Mouse (Mus musculus): ENCODE results near the gene 4931440F15Rik.
"Not testable (repeated sequence)": the region's sequence is repeated elsewhere in the genome, so short reads cannot be mapped to it uniquely, and the experiment has no call there.

The 4931440F15Rik gene

GRCm38 (mm10) chr11:29825271-29825718 lies at the start of gene 4931440F15Rik:
Gene 4931440F15Rik (minus strand): TSS chr11:29825668.
- CTCF ChIA-PET, result not testable (repeated sequence)

DNA sequence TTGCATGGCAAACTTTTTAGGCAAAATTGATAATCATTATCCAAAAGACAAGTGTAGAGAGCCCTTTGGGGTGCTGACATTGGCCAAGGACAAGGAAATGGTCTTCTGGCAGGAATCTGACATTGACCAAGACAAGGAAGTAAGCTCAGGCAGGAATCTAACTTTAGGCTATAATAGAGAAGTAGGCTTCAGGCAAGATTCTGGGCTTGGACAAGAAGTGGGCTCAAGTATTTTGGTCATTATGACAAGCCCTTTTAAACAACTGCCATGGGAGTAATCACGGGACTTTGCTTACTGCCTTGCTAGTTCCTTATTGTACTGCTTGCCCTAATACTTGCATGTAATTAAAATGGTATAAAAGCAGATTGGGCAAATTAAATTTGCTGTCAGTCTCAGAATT lies 49.3 kb upstream of the 4931440F15Rik start:
- CTCF ChIA-PET, result not testable (repeated sequence)

- CTCF ChIA-PET, result no interaction called here
These were observed 44.7 kb upstream of the 4931440F15Rik start for GRCm38 (mm10) chr11:29870174-29870573.

GRCm38 (mm10) chr11:29864269-29864668 lies 38.8 kb upstream of the 4931440F15Rik start:
- CTCF ChIA-PET, result no interaction called here

DNA sequence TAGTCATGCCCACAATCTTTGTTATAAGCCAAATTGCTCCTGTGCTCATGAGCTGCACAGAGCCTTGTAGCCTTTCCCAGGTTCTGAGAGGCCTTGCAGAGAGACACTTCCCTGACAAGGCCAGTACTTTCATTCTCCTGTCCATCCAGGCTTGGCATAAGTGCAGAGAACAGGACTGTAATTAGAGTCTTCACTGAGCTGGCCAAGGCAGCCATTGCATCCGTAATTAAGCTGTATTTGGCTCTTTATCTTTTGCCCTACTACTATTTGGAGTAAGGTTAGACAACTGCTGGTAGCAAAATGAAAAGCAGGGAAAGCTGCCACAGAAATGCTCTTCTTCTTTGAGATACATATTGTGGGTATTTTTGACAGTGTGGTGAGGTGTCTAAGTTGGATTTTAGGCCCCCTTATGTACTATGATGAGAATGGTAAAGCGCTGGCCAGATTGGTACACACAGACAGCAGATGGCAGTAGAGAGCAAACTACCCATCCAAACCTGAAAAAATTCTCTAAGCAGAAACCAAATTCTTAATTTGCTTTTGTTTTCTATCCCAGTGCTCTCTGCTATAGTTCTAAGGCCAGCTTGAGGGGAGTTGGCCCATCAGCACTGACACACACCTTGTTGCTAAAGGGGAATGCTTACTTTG lies 36.4 kb upstream of the 4931440F15Rik start:
- CTCF ChIA-PET, result interaction anchor here (0.7 kb wide), 1 partner anchor 700 kb away, joined by 3 read pairs; no protein-coding TSS in a partner anchor

- CTCF ChIA-PET, result no interaction called here
These were observed 35.6 kb upstream of the 4931440F15Rik start for GRCm38 (mm10) chr11:29861040-29861439.

GRCm38 (mm10) chr11:29840606-29841227 lies 15.2 kb upstream of the 4931440F15Rik start:
- CTCF ChIA-PET, result no interaction called here

- CTCF ChIA-PET, result no interaction called here
These were observed 14.3 kb upstream of the 4931440F15Rik start for GRCm38 (mm10) chr11:29839781-29840180.

DNA sequence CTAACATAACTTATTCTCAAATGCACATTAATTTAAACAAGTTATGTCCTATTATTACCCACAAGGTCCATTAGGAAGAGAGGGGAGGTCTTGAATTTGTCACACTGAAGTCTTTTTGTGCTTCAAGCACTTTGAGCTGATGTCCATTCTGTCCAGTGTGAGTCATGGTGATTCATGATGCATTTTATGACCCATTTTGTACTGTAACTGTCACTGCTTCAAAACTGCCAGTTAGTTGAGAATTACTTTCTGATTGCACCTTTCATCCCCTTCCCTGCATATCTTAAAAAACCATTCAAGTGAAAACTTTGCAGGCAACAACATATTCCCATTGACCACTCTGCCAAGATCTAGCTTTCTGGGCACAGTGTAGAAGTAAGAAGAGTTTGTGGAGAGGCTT lies 11.6 kb upstream of the 4931440F15Rik start:
- CTCF ChIA-PET, result no interaction called here

DNA sequence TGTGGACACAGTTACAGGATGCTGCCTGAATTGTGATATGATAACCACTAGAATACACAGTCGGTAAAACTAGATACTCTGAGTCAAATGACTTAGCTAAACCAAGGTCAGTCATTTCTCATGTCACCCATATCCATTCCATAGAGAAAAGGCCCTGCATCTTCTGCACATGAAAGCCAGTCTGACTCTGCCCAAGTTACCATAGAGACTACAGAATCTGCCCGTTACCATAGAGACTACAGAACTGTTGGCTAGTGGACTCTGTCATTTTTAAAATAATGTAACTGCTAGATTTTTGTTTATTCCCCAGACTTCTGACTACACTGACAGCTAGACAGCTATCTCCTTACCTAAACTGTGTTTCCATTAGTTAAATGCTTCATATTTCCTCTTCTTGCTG lies 2.3 kb upstream of the 4931440F15Rik start:
- CTCF ChIA-PET, result no interaction called here

- CTCF ChIA-PET, result no interaction called here
These were observed 533 bp upstream of the 4931440F15Rik start for GRCm38 (mm10) chr11:29826001-29826400.

GRCm38 (mm10) chr11:29824474-29825270 lies 796 bp downstream of the 4931440F15Rik start:
- CTCF ChIA-PET, result not testable (repeated sequence)

GRCm38 (mm10) chr11:29823141-29823540 lies 2.3 kb downstream of the 4931440F15Rik start:
- CTCF ChIA-PET, result no interaction called here

DNA sequence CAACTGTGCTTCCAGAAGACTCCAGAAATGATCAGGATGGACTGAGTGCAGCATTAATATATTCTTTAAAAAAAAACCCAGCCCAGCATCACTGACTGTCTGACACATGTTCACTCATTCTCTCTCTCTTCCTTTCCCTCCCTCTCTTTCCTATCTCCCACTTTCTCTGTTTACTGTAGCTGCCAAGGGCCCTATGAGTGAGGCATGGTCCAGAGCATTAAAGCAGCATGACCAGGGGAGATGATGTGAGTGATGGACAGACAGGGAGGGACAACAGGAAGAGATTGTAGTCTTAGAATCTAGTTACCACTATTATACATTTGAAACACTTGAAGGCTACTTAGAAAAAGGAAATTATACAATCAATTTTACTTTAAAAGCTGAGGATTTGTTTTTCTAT lies 9.8 kb downstream of the 4931440F15Rik start:
- CTCF ChIA-PET, result interaction anchor here (0.6 kb wide), 1 partner anchor 213 kb away, joined by 10 read pairs; no protein-coding TSS in a partner anchor

DNA sequence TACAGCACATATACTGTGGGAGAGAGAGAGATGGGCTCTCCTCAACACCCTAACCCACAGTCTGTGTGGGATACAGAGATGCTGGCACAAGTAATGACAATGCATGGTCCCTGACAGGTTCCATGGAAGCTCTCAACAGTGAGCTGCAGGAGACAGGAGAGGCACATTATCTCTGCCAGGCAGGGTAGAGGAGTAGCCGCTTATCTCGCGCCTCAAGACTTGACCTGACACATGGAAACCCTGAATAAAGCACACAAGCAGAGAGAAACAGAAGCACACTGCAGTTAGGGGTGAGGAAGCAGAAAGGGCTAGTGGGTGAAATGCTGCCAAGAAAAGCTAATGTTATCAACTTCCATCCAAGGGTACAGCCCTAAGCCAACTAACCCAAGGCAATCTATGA lies 10.2 kb downstream of the 4931440F15Rik start:
- CTCF ChIA-PET, result interaction anchor here (0.6 kb wide), 1 partner anchor 212 kb away, joined by 10 read pairs; no protein-coding TSS in a partner anchor

GRCm38 (mm10) chr11:29813267-29813666 lies 12.2 kb downstream of the 4931440F15Rik start:
- CTCF ChIA-PET, result no interaction called here

DNA sequence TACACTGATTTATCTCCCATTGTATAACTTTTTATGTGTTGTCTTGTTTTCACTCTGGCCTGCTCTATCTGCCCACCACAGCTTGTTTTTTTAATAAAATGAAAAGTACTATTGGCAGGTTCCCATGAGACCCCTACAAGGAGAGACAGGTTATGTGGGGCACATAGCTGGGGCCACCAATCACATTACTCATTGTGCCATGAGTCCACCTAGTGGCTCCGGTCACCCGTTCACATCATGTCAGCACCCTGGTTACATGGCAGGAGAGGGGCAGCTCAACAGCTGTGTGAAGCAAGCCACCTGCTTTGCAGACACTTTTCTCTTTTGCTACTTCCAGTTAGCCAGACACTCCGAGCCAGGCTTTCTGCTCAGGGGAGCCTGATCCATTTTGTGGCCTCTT lies 13.0 kb downstream of the 4931440F15Rik start:
- CTCF ChIA-PET, result no interaction called here

DNA sequence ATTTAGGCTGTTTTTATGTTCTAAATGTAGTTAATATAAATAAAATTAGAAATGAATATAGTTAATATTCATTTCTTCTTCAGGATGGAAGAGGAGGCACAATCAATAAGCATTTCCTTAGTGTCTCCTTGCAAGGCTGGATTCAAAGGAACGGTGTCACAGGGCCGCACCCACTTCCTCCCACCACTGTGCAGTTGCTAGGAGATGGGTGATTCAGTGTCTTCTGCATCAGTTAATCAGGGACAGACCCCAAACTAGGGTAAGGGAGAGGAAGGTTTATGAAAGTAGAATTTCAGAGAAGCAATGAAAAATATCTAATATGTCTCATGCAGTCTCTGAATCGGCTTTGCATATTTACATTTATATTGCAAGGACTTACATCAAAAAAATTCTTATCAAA lies 15.1 kb downstream of the 4931440F15Rik start:
- CTCF ChIA-PET, result no interaction called here

DNA sequence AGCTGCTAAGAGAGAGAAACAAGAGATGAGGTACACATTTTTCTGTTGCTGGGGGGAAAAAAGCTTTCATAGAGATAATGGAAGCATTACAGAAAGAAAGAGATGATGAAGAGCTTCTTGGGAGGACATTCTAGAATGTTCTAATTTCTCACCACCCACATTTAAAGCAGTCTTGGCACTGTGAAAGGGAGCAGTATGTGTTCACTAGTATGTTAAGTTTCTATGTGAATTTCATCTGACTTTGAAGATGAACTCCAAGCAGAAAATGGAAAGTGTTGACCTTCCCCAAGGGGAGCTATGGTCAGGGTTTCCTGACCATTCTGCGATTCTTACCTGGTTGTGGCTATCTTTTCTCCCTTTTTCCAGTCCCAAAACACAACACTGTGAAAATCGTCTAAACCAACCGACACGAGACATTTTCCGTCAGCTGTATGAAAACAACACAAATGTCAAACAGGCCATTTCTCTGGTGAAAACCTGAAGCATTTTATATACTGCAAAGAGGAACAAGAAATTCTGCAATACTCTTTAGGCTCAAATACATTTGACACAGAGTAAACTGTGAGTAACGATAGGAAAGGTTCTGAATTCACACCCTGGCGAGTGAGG lies 16.4 kb downstream of the 4931440F15Rik start:
- CTCF ChIA-PET, result no interaction called here

DNA sequence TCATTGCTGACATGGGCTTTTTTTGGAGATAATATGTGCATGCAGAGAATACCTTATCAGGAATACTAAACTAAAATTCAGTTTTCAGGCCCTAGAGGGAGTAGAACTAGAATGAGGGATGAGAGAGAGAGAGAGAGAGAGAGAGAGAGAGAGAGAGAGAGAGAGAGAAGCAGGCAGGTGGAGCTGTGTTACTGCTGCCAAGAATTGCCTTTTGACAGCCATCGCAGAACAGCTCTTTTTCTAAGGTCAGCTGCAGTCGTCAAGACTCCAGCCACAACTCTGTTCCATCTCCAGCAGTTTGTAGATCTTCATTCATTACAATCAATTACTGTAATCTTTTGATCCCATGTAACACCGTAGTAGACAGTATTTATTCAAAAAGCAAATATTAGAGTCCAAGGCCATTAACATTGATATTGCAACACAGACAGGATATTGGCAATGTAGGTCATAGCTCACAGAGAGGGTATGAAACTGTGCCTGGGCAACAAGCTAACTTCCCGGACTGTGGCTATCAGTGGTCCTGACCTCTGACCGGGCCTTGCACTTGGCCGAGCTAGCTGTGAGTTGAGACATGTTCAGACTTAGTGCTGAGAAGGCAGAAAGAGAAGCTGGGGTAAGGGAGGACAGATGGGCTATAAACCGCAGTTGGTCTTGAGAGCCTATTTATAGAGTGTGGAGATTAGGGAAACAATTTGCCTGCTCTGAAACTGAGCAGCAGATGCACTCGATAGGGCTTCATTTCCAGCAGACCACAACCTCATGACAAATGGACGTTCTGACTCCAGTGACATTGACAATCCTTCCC lies 17.1 kb downstream of the 4931440F15Rik start:
- CTCF ChIA-PET, result interaction anchor here (0.6 kb wide), 1 partner anchor 14 kb away, joined by 4 read pairs; no protein-coding TSS in a partner anchor

DNA sequence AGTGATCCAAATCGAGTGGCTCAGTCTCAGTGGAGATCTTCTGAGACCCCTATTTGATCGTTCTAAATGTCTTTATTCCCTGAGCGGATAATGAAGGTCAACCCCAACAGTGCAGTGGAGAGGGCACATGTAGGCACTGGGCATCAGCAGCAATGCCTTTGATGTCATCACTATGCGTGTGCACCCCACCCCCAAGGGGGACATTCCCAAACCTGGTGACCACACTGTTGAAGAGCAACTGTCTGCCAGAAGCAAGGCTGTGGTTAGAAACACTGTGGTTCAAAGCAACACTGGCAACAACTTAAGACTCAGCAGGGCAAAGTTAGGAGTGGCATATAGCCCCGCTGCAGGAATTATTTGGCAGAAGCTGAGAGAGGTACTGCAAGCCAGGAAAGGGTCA lies 18.1 kb downstream of the 4931440F15Rik start:
- CTCF ChIA-PET, result no interaction called here

Measured in spleen, embryonic (tissue).